Mouse (Mus musculus) liver, embryonic 11.5 days (tissue): ENCODE results near the gene Ppm1f. TPM values are rescaled to one million over a fixed set of nuclear protein-coding genes. Genes with fewer than 3 reads are reported as not detected.
A peak's percentile ranks its signal among the peaks of the same experiment; 100 is the strongest.

ENCODE experiments used
- ATAC-seq: fragments of 200-750 bp; cut with Nextera tagmentation; replicated peaks from 2 replicates; pipeline ENCODE4 v1.8.0; 2017; ENCODE audit warnings: moderate number of reproducible peaks, mild to moderate bottlenecking, moderate TSS enrichment, moderate library complexity; ENCODE audit not compliant: low FRiP score
- DNase-seq: peaks from one replicate; pipeline ENCODE4 v3.0.0-alpha.2; 2017; ENCODE audit warnings: low spot score
- H3K27ac ChIP-seq: fragments of 300-500 bp; sonication (generic); 2 replicates; pipeline ENCODE4 v1.5.1; 2014; ENCODE audit warnings: mild to moderate bottlenecking, low read depth, low read length, control low read depth
- H3K27me3 ChIP-seq: fragments of 300-500 bp; sonication (generic); replicated peaks from 2 replicates; pipeline ENCODE4 v1.6.1; 2014; ENCODE audit warnings: low read length, mixed read lengths; ENCODE audit not compliant: control insufficient read depth, insufficient read depth
- H3K36me3 ChIP-seq: fragments of 300-500 bp; sonication (generic); 2 replicates; pipeline ENCODE4 v1.6.1; 2014; ENCODE audit warnings: mild to moderate bottlenecking, low read length, moderate library complexity, mixed read lengths; ENCODE audit not compliant: control insufficient read depth, insufficient read depth
- H3K4me1 ChIP-seq: fragments of 300-500 bp; sonication (generic); replicated peaks from 2 replicates; pipeline ENCODE4 v1.6.1; 2014; ENCODE audit warnings: low read length, mixed read lengths; ENCODE audit not compliant: control insufficient read depth, insufficient read depth
- H3K4me2 ChIP-seq: fragments of 300-500 bp; sonication (generic); 2 replicates; pipeline ENCODE4 v1.6.1; 2014; ENCODE audit warnings: mild to moderate bottlenecking, control low read depth, moderate library complexity
- H3K4me3 ChIP-seq: fragments of 300-500 bp; sonication (generic); 2 replicates; pipeline ENCODE4 v1.5.1; 2014; ENCODE audit warnings: low read depth, low read length, control low read depth
- H3K9ac ChIP-seq: fragments of 300-500 bp; sonication (generic); 2 replicates; pipeline ENCODE4 v1.6.1; 2014; ENCODE audit warnings: low read depth, low read length, control low read depth
- H3K9me3 ChIP-seq: fragments of 300-500 bp; sonication (generic); 2 replicates; pipeline ENCODE4 v1.6.1; 2016; ENCODE audit warnings: low read length, inconsistent platforms, mixed read lengths; ENCODE audit not compliant: control insufficient read depth
- WGBS: fragments of 180-500 bp; shearing (Covaris S2); extraction: QIAGEN DNeasy Blood & Tissue Kit; methylation state at CpG from one replicate; pipeline ENCODE4 v1.1.7; 2014; 5-methylcytosine and 5-hydroxymethylcytosine counted together
- polyA plus RNA-seq: library from polyadenylated mRNA; unstranded; fragments of >200 nt; fragmentation: Nextera tagmentation; extraction: Ambion mirVana; gene quantifications from 2 replicates; pipeline ENCODE4 v1.2.1, GENCODE M21; 2014

The Ppm1f gene
- polyA plus RNA-seq, 1 experiment from 2014 or later: 20.0 TPM

DNA sequence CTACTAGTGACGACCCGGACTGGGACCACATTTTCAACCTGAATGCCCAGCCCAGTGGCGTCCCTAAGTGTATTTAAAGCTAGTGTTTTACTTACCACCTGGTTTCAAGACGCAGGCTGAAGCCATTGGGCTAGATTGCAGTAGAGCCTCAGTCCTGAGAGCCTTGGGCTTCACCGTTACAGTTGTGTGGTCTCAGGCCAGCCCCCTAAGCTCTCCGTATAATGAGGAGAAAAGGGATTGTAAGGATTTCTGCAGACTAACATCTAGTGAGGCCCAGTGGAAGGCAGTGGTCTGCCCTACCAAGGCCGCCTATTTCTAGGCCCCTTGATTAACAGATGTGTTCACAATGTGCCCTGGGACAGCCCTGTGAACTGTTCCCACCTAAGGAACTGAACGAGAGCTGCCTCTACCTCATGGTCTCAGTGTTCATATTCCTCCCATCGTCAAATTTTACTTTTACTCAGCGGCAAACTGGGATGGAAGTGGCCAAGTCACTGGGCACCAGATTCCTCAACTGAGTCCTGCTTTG is 851 bp downstream of the Ppm1f start:
- no peaks in the 10 kb centered on the region for H3K27me3 ChIP-seq
- no peak overlapping the region for H3K27ac ChIP-seq
- H3K4me3 ChIP-seq: peak overlapping the region; percentile 59
- H3K9me3 ChIP-seq: no peaks in the 10 kb centered on the region
- DNase-seq (no peak), ATAC-seq (peak; percentile 4; the same call in 1 of the 2 replicates)
- H3K36me3 ChIP-seq: peaks cover 10% of the 10 kb centered on the region; the same call in 1 of the 2 replicates
- H3K4me2 ChIP-seq: peak overlapping the region; percentile 76
- peaks cover 10% of the 10 kb centered on the region; the same call in 1 of the 2 replicates for H3K4me1 ChIP-seq
- H3K9ac ChIP-seq: peak overlapping the region; percentile 62
- 24% methylated on average over 10 of the region's 10 CpGs for WGBS

DNA sequence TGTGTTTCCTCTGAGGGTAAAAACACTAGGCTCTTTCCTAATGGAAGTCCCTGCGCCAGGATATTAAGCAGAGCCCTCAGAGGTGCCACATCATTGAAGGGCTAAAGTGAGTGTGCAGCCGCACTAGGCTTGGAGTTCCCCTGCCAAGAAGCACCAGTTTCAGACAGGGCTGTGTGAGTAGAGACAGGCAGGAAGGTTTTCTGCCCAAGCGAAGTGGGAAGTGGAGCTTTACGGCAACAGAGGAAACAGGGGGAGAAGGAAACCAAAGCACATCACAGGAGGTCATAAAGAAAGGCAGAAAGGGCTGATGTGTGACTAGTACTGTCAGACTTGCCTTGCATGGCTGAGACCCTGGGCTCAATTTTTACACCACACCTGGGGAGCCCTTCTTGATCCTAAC is 6.1 kb downstream of the Ppm1f start:
- Histone ChIP-seq H3K4me3 (no peak overlapping the region), H3K9ac (no peak overlapping the region), H3K4me1 (peaks cover 5% of the 10 kb centered on the region; the same call in 1 of the 2 replicates), H3K27me3 (no peaks in the 10 kb centered on the region), H3K27ac (no peak overlapping the region), H3K9me3 (no peaks in the 10 kb centered on the region), H3K4me2 (no peak overlapping the region), H3K36me3 (peaks cover 13% of the 10 kb centered on the region; the same call in 1 of the 2 replicates)
- 73% methylated on average over 4 of the region's 4 CpGs for WGBS
- no peak for ATAC-seq
- DNase-seq: no peak

DNA sequence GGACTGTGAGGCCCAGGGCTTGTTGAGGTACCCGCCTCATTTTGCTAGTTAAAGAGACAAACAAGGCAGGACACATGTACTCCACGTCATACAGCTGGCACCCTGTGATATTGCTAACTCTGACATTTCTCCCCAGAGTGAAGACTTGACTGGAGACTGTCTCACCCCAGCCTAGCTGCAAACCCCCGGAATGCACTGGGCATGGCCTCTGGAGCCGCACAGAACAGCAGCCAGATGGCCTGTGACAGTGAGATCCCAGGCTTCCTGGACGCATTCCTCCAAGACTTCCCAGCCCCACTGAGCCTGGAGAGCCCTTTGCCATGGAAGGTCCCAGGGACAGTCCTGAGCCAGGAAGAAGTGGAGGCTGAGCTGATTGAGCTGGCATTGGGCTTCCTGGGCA is 6.9 kb downstream of the Ppm1f start:
- H3K27ac ChIP-seq: no peak overlapping the region
- H3K4me2 ChIP-seq: no peak overlapping the region
- WGBS: 82% methylated on average over 5 of the region's 5 CpGs
- no peaks in the 10 kb centered on the region for H3K9me3 ChIP-seq
- H3K4me1 ChIP-seq: 0 out of 2 replicates have a peak, but pooled peaks cover 3% of the 10 kb centered on the region
- peaks cover 13% of the 10 kb centered on the region; the same call in 1 of the 2 replicates for H3K36me3 ChIP-seq
- H3K4me3 ChIP-seq: no peak overlapping the region
- DNase-seq (no peak), ATAC-seq (no peak)
- H3K9ac ChIP-seq: no peak overlapping the region
- H3K27me3 ChIP-seq: no peaks in the 10 kb centered on the region

- Histone ChIP-seq H3K4me1 (no peaks in the 10 kb centered on the region), H3K27ac (no peak overlapping the region), H3K36me3 (peaks cover 19% of the 10 kb centered on the region), H3K4me2 (no peak overlapping the region), H3K4me3 (no peak overlapping the region), H3K9ac (no peak overlapping the region), H3K27me3 (no peaks in the 10 kb centered on the region), H3K9me3 (no peaks in the 10 kb centered on the region)
- peak; percentile 53 for ATAC-seq
- DNase-seq: no peak
- WGBS: 52% methylated on average over 6 of the region's 6 CpGs
Observed at GRCm38 (mm10) chr16:16907799-16908198, 11.5 kb downstream of the Ppm1f start.

DNA sequence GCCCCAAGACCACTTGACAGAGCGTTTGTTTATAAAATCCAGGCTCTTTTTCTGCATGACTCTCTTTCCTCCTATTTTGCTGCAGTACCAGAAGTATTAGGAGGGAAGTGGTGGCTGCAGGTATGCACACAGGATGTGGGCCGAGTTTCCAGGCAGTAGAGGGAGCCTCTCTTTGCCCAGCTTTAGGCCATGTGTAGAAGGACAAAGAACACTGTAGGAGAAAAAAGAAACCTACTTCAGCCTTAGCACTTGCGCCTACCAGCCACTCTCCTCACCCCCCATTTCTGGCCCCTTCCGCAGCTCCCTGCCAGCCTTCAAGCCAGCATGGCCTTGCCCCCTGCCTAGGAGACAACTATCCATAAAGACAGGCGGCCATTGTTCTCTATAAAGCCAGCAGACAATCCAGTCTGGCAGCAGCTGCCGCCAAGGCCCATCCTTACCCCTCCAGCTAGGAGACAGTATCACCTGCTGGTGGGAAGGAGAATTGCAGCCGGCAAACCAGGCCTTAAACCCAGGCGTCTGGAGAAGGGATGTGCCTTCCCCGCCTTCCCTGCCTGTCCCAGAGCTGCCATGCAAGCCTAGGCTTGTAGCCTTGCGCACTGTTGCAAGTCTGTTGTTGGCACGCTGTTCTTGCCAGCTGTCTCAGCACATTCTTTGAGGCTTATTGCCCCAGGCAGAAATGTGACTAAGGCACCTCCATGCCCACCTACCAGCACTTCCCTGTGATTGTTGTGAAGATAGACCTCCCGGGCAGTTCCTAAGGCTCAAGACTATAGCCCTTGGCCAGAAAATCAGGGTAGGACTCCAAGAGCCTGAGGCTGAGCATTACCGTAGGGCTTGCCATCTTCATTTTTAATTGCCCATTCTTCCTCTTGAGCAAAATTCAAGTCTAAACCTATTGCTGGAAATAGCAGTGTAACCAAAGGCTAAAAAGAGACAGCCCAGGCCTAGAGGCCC is 15.7 kb downstream of the Ppm1f start:
- 49% methylated on average over 13 of the region's 13 CpGs for WGBS
- Histone ChIP-seq H3K9ac (no peak overlapping the region), H3K9me3 (no peaks in the 10 kb centered on the region), H3K36me3 (peaks cover 20% of the 10 kb centered on the region), H3K4me2 (no peak overlapping the region), H3K4me1 (no peaks in the 10 kb centered on the region), H3K27me3 (no peaks in the 10 kb centered on the region), H3K27ac (no peak overlapping the region), H3K4me3 (no peak overlapping the region)
- peak; percentile 76 for ATAC-seq
- DNase-seq: peak; percentile 68

GRCm38 (mm10) chr16:16913440-16913839 is 17.2 kb downstream of the Ppm1f start:
- Histone ChIP-seq H3K36me3 (peaks cover 32% of the 10 kb centered on the region), H3K4me2 (no peak overlapping the region), H3K27me3 (no peaks in the 10 kb centered on the region), H3K9ac (no peak overlapping the region), H3K9me3 (no peaks in the 10 kb centered on the region), H3K4me3 (no peak overlapping the region), H3K4me1 (no peaks in the 10 kb centered on the region), H3K27ac (no peak overlapping the region)
- WGBS: 82% methylated on average over 1 of the region's 1 CpGs
- no peak for DNase-seq
- no peak for ATAC-seq

DNA sequence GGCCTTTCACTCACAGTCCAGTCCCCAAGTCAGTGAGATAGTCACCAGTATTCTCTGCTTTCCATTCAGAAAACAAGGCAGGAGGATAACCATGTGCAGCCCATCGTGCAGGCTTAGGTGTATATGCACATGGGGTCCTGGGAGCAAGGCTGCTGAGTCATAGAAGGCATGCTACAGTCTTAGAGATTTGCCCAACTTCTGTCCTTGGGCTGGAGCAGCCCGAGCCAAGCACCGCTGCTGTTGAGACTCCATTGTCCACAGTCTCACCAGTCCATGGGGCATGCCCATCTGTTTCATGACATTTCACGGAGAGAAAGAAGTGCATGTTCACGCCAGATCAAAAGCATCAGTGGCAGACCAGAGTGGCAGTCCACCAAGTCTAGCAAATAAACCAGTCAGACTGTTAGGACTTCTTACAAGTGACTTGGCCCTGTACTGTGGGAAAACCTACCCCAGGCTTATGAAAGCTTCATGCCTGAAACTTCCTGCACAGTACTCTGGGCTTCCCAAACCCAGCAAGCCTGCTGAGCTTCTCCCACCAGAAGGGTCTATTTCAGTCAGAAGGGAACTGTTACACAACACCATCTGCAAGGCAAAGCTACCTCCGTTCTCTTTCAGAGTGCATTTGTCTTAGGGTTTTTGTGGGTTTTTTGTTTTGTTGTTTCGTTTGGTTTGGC is 22.3 kb downstream of the Ppm1f start:
- 91% methylated on average over 7 of the region's 7 CpGs for WGBS
- DNase-seq (no peak), ATAC-seq (no peak)
- Histone ChIP-seq H3K9me3 (no peaks in the 10 kb centered on the region), H3K4me1 (no peaks in the 10 kb centered on the region), H3K27me3 (no peaks in the 10 kb centered on the region), H3K4me2 (no peak overlapping the region), H3K27ac (no peak overlapping the region), H3K4me3 (no peak overlapping the region), H3K36me3 (peaks cover 40% of the 10 kb centered on the region), H3K9ac (no peak overlapping the region)

- no peak overlapping the region for H3K9ac ChIP-seq
- 54% methylated on average over 3 of the region's 3 CpGs for WGBS
- peak; percentile 30; the same call in 1 of the 2 replicates for ATAC-seq
- H3K4me1 ChIP-seq: no peaks in the 10 kb centered on the region
- DNase-seq: no peak
- H3K9me3 ChIP-seq: no peaks in the 10 kb centered on the region
- H3K4me3 ChIP-seq: no peak overlapping the region
- H3K27me3 ChIP-seq: no peaks in the 10 kb centered on the region
- H3K36me3 ChIP-seq: peaks cover 35% of the 10 kb centered on the region
- H3K27ac ChIP-seq: no peak overlapping the region
- H3K4me2 ChIP-seq: no peak overlapping the region
Observed at GRCm38 (mm10) chr16:16921021-16921435, 24.8 kb downstream of the Ppm1f start.
